Mouse (Mus musculus) hindbrain, embryonic 15.5 days (tissue): ENCODE data around the gene Rpp38. TPM values are rescaled to one million over a fixed set of nuclear protein-coding genes. Genes with fewer than 3 reads are reported as not detected.

Source experiments
- ATAC-seq: fragments of 200-750 bp; cut with Nextera tagmentation; 2 replicates; pipeline ENCODE4 v1.8.0; 2017; ENCODE audit warnings: low read depth, moderate number of reproducible peaks, moderate TSS enrichment; ENCODE audit not compliant: low FRiP score
- H3K27ac ChIP-seq: fragments of 300-500 bp; sonication (generic); replicated peaks from 2 replicates; pipeline ENCODE4 v1.5.1; 2015; ENCODE audit warnings: mild to moderate bottlenecking, inconsistent platforms
- H3K27me3 ChIP-seq: fragments of 300-500 bp; sonication (generic); 2 replicates; pipeline ENCODE4 v1.6.1; 2015; ENCODE audit warnings: control low read depth, inconsistent platforms
- H3K36me3 ChIP-seq: fragments of 300-500 bp; sonication (generic); 2 replicates; pipeline ENCODE4 v1.6.1; 2015; ENCODE audit warnings: control low read depth, inconsistent platforms
- H3K4me1 ChIP-seq: fragments of 300-500 bp; sonication (generic); replicated peaks from 2 replicates; pipeline ENCODE4 v1.6.1; 2015; ENCODE audit warnings: control low read depth, inconsistent platforms
- H3K4me2 ChIP-seq: fragments of 300-500 bp; sonication (generic); 2 replicates; pipeline ENCODE4 v1.6.1; 2015; ENCODE audit warnings: moderate library complexity, mild to moderate bottlenecking, inconsistent platforms
- H3K4me3 ChIP-seq: fragments of 300-500 bp; sonication (generic); 2 replicates; pipeline ENCODE4 v1.5.1; 2015; ENCODE audit warnings: mild to moderate bottlenecking, inconsistent platforms
- H3K9ac ChIP-seq: fragments of 300-500 bp; sonication (generic); 2 replicates; pipeline ENCODE4 v1.6.1; 2015; ENCODE audit warnings: inconsistent platforms
- H3K9me3 ChIP-seq: fragments of 300-500 bp; sonication (generic); 2 replicates; pipeline ENCODE4 v1.6.1; 2016; ENCODE audit warnings: control low read depth, inconsistent platforms
- WGBS: fragments of 180-500 bp; shearing (Covaris S2); methylation state at CpG from one replicate; pipeline ENCODE4 v1.1.7; 2015; 5-methylcytosine and 5-hydroxymethylcytosine counted together
- polyA plus RNA-seq: library from polyadenylated mRNA; unstranded; fragments of >200 nt; fragmentation: Nextera tagmentation; extraction: Ambion mirVana; gene quantifications from 2 replicates; pipeline ENCODE4 v1.2.1, GENCODE M21; 2015

The Rpp38 gene
- polyA plus RNA-seq, 1 experiment from 2014 or later = 11.1 TPM

DNA sequence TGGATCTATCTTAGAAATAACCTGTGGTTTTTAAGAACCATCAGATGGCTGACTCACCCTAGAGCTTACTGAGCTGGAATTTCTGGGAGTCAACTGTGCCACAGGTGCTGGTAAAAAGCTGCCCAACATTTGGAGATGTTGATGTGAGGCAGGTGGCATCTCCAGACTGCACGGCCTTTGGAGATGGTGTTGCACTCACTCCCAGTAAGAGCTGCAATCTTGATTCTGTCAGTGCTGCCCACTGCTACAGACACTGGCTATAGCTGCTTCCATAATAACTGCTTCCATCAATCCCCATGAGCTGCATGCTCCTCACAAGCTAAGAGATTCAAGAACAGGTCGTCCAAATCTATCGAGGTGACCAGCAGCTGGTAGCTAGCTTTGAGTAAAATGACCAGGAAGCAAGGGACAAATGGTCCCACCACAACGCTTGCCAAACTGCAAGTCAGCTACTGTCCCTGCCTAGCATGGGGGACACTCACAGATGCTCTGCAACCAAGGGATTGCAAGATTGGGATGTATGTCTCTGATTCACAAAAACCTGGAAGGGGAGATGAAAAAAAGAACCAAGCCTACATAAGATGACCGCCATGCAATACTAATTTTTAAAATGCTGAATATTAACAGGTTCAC, 1.3 kb downstream of the Rpp38 start:
- Histone ChIP-seq H3K4me2 (peak overlapping the region; percentile 70), H3K9ac (peak overlapping the region; percentile 79; the same call in 1 of the 2 replicates), H3K4me1 (peaks cover 27% of the 10 kb centered on the region), H3K36me3 (peaks cover 30% of the 10 kb centered on the region), H3K27ac (peak overlapping the region; percentile 91), H3K9me3 (no peaks in the 10 kb centered on the region), H3K4me3 (peak overlapping the region; percentile 80), H3K27me3 (no peaks in the 10 kb centered on the region)
- ATAC-seq = no peak
- WGBS = 80% methylated on average over 5 of the region's 5 CpGs

DNA sequence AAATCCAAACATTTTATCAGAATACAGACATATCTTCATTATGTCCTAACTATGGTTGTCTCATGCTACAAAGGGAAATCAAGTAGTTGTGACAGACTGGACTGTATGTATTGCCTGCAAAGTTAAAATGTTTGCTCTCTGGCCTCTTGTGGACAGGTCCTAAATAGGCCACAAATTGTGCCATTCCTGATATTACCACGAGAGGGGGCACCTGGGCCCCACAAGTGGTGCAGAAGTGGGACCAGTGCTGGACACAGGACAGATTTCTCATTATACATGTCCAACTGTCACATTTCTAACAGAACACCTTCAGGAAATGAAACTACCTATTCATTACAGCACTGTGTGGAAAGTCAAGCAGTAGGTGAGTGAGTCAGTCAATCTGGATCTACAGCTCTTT, 5.1 kb downstream of the Rpp38 start:
- 45% methylated on average over 1 of the region's 1 CpGs for WGBS
- Histone ChIP-seq H3K4me1 (peaks cover 17% of the 10 kb centered on the region), H3K27ac (no peak overlapping the region), H3K4me3 (no peak overlapping the region), H3K36me3 (peaks cover 61% of the 10 kb centered on the region), H3K9ac (no peak overlapping the region), H3K27me3 (no peaks in the 10 kb centered on the region), H3K4me2 (no peak overlapping the region), H3K9me3 (no peaks in the 10 kb centered on the region)
- ATAC-seq = no peak

DNA sequence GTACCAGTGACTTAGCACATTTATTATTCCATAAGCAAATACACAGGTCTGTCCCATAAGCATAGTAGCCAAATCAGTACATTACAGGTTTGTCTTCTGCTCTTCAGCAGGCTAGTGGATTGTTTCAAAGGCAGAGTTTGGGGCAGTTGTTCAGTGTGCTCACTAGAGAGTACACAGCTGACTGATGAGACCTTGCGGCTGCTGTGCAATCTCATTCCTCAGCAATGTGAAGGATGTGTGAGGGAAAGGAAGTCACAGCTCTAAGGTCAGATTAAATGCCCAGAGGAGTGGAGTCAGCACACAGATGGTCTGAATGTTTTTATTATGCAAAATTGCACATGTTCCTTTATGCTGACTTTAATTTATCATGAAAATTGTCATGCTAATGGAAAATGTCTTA, 5.9 kb downstream of the Rpp38 start:
- no peaks in the 10 kb centered on the region for H3K27me3 ChIP-seq
- 76% methylated on average over 1 of the region's 1 CpGs for WGBS
- H3K4me1 ChIP-seq = peaks cover 13% of the 10 kb centered on the region
- H3K27ac ChIP-seq = no peak overlapping the region
- H3K4me2 ChIP-seq = no peak overlapping the region
- no peak for ATAC-seq
- no peak overlapping the region for H3K9ac ChIP-seq
- no peak overlapping the region for H3K4me3 ChIP-seq
- peaks cover 67% of the 10 kb centered on the region for H3K36me3 ChIP-seq
- H3K9me3 ChIP-seq = no peaks in the 10 kb centered on the region

DNA sequence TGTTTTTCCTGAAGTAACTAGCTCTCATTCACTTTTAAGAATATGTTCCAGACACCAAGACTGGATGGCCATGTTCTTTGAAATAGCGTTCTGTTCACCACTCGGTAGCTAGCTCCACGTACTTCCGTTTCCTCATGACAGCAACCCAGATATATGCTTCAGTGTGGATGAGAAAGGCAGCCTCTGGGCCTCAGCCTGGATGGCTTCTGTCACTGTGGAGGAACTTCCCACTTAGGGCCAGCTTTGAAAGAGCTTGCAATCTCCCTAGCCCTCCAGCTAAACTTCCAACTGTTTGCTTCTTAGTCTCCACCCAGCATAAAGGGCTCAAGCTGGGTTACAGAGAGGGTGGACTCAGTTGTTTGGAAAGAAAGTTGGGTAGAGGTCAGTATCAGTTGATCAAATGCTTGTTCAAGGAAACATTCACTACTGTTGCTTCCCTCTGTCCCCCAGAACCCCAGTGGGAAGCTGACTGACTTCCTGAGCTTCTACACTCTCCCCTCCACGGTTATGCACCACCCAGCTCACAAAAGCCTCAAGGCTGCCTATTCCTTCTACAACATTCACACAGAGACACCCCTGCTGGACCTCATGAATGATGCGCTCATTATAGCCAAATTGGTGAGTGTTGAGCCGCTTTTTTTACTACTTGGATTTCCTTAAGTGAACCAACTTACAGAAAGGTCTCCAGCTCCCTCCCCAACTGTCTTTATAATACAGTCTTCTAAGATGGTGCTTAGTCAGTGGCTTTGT, 7.9 kb downstream of the Rpp38 start:
- Histone ChIP-seq H3K4me1 (no peaks in the 10 kb centered on the region), H3K36me3 (peaks cover 73% of the 10 kb centered on the region), H3K4me2 (no peak overlapping the region), H3K4me3 (no peak overlapping the region), H3K9ac (no peak overlapping the region), H3K9me3 (no peaks in the 10 kb centered on the region), H3K27ac (no peak overlapping the region), H3K27me3 (no peaks in the 10 kb centered on the region)
- WGBS = 94% methylated on average over 7 of the region's 7 CpGs
- no peak for ATAC-seq

DNA sequence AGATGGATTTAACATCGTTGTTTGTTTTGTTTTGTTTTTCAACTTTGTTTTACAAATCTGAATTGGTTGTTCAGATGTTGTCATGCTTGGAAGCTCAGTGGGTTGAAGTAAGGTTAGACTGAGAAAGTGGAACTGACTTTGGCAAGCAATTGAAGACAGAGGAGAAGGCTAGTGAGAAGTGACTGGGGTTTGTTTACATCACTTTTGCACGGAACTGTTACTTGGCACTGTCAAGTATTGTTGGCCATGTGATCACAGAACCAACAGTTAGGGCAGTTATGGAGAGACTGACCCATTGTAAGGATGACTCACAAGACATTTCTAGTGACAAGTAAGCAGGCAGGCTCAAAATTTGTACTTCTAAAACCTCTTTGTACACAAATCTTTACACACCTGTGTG, 9.3 kb downstream of the Rpp38 start:
- WGBS = 90% methylated on average over 2 of the region's 2 CpGs
- Histone ChIP-seq H3K4me1 (no peaks in the 10 kb centered on the region), H3K4me2 (no peak overlapping the region), H3K36me3 (peaks cover 72% of the 10 kb centered on the region), H3K9me3 (no peaks in the 10 kb centered on the region), H3K9ac (no peak overlapping the region), H3K4me3 (no peak overlapping the region), H3K27me3 (no peaks in the 10 kb centered on the region), H3K27ac (no peak overlapping the region)
- no peak for ATAC-seq

DNA sequence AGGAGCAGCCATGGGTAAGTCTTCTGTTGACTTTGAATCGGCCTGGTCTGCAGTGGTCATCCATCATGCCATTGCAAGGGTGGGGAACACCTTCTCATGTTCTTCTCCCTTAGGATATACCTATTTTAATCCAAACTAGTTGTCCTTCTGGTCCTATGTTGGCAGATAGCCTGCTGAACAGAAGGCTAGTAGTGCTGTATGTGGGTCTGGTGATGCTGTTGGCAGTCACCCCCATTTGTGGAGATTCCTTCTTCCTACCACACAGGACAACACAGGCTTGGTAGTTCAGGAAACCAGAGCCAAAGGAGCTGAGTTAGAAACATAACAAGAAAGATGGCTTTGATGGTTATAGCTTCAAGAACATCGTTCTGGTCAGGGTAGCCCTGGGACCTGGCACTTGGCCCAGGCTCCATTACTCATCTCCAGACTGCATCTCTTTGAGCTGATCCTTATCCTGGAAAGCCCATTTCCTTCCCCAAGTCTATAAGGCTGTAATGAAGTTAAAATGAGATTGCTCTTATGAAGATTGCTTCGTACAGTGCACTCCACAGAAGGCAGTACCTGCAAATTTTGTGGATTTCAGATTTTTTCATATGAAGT, 26.9 kb downstream of the Rpp38 start:
- Histone ChIP-seq H3K27ac (no peak overlapping the region), H3K4me1 (no peaks in the 10 kb centered on the region), H3K36me3 (peaks cover 16% of the 10 kb centered on the region), H3K4me3 (no peak overlapping the region), H3K9ac (no peak overlapping the region), H3K27me3 (no peaks in the 10 kb centered on the region), H3K9me3 (no peaks in the 10 kb centered on the region), H3K4me2 (no peak overlapping the region)
- no peak; the same call in 1 of the 2 replicates for ATAC-seq
- WGBS = 73% methylated on average over 3 of the region's 3 CpGs

DNA sequence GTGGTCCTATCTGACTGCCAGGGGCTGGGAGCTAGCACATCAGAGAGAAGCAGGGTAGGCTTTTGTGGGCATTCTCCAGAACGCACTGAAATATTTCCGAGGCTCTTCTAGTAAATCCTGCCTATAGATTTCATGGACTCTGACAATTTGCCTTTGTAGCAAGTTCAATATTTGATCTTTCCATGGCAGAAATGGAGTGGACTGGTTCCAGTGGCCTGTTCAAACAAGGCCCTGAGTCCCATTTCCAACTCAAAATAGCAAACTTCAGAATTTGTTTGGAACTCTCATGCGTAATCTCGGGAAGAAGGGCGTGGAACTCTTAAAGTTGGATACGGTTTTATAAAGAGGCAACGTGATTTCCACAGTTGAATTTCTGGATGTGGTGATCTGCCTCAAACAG, 36.6 kb downstream of the Rpp38 start:
- ATAC-seq = no peak
- Histone ChIP-seq H3K27ac (no peak overlapping the region), H3K27me3 (no peaks in the 10 kb centered on the region), H3K9me3 (no peaks in the 10 kb centered on the region), H3K36me3 (no peaks in the 10 kb centered on the region), H3K9ac (no peak overlapping the region), H3K4me3 (no peak overlapping the region), H3K4me1 (no peaks in the 10 kb centered on the region), H3K4me2 (no peak overlapping the region)
- WGBS = 94% methylated on average over 7 of the region's 7 CpGs

DNA sequence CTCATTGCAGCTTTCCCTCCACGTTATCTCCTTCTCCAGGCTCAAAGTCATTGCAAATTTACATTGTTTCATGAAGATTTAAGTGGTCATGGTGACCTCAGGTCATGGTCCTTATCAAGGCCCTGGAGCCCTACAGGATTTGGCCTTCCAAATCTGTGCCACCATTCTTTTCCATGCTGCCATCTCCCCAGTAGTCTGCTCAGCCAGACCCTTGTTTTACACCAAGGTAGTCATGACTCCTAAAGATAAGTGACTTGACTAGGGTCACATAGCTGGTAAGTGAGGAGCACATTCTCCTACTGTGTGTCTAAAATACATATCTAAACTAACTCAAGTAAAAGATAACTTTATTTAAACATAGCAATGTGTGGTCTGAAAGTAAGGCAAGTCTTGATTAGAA, 40.3 kb downstream of the Rpp38 start:
- Histone ChIP-seq H3K36me3 (no peaks in the 10 kb centered on the region), H3K4me1 (no peaks in the 10 kb centered on the region), H3K4me3 (no peak overlapping the region), H3K9ac (no peak overlapping the region), H3K27me3 (no peaks in the 10 kb centered on the region), H3K9me3 (no peaks in the 10 kb centered on the region), H3K4me2 (no peak overlapping the region), H3K27ac (no peak overlapping the region)
- 85% methylated on average over 1 of the region's 1 CpGs for WGBS
- no peak for ATAC-seq

DNA sequence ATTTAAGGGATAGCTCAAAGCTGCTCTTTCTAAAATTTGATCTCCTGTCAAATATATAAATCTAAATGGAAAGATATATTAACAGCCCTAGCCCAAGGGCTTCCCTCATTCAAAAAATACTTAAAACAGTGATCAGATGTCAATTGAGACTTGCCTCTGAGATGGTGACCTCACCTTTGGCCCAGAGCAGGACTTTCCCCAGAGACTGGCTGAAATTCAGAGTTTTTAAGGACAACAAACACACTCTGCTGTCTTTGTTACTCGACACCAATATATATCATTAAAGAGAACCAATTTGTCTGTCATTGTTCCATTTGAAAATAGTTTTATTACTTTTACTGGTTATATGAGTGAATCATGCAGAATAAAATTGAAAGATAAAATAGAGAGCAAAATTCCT, 42.9 kb downstream of the Rpp38 start:
- Histone ChIP-seq H3K9ac (no peak overlapping the region), H3K4me1 (peaks cover 14% of the 10 kb centered on the region), H3K27ac (no peak overlapping the region), H3K9me3 (no peaks in the 10 kb centered on the region), H3K27me3 (no peaks in the 10 kb centered on the region), H3K4me3 (no peak overlapping the region), H3K4me2 (no peak overlapping the region), H3K36me3 (no peaks in the 10 kb centered on the region)
- WGBS = 88% methylated on average over 1 of the region's 1 CpGs
- ATAC-seq = no peak

DNA sequence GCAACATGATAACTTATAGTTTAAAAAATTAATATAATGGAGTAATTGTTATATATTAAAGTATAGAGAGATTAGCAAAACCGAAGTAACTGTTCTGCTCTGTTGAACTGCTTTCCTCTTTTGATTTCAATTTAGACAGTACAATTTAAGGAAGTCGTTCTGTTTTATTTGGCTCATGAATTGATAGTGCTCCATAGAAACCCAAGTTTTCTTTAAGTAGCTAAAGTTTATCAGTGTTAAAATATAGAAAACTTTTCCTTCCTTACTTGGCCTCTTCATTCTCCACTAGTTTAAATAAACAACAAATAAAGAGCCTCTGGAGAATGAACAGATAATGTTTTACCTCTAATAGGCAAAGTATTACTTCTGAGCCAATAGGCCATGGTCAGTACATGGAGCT, 46.2 kb downstream of the Rpp38 start:
- WGBS = 84% methylated on average over 2 of the region's 2 CpGs
- peak overlapping the region; percentile 72; the same call in 1 of the 2 replicates for H3K4me2 ChIP-seq

DNA sequence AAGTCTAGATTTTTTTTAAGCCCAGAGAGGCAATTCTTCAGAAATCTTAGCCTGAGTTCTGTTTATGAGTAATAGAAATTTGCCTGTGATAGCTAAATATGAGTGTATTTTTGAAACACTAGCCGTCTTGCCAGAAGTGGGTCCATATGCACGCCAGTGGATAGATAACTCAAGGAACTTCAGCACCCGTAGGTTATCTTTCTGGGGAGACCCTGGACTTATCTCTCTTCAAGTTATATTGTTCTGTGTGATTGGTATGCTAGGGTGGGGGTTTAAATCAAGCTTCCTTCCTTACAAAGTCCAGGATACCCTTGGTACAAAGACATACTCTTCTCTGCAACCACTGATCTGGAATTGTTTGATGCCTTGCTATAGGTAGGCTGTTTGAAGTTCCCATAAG, 46.7 kb downstream of the Rpp38 start:
- H3K4me1 ChIP-seq = peaks cover 20% of the 10 kb centered on the region
- H3K27ac ChIP-seq = no peak overlapping the region
- H3K9ac ChIP-seq = 0 out of 2 replicates have a peak overlapping the region, but pooled peaks have one; percentile 83
- WGBS = 78% methylated on average over 3 of the region's 3 CpGs
- H3K9me3 ChIP-seq = no peaks in the 10 kb centered on the region
- H3K27me3 ChIP-seq = no peaks in the 10 kb centered on the region
- H3K4me3 ChIP-seq = peak overlapping the region; percentile 82
- H3K4me2 ChIP-seq = peak overlapping the region; percentile 72
- no peaks in the 10 kb centered on the region for H3K36me3 ChIP-seq
- ATAC-seq = no peak

More for the DNA sequence above, 46.2 kb downstream of the Rpp38 start:
- Histone ChIP-seq H3K27ac (no peak overlapping the region), H3K9me3 (no peaks in the 10 kb centered on the region), H3K36me3 (no peaks in the 10 kb centered on the region), H3K4me1 (peaks cover 20% of the 10 kb centered on the region), H3K27me3 (no peaks in the 10 kb centered on the region), H3K4me3 (no peak overlapping the region), H3K9ac (no peak overlapping the region)
- ATAC-seq = no peak

DNA sequence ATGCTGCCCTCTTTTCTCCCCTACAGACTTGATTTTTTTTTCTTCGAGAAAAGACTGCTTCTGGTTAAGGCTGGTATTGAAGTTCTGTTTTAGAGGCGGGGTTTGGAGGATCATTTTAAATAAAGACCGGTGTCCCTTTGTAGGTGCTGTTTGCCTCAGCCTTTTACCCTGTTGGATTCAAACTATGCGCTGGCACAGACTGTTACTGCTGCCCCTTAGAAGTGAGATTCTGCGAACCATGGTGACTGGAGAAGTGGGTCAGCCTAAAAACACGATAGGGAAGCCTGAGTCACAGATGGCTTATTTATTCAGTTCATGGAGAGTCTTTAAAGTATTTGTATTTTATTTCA, 47.3 kb downstream of the Rpp38 start:
- H3K36me3 ChIP-seq = no peaks in the 10 kb centered on the region
- WGBS = 2% methylated on average over 6 of the region's 6 CpGs

More for the DNA sequence above, 47.3 kb downstream of the Rpp38 start:
- peaks cover 20% of the 10 kb centered on the region for H3K4me1 ChIP-seq
- ATAC-seq = no peak
- no peaks in the 10 kb centered on the region for H3K9me3 ChIP-seq
- peak overlapping the region; percentile 72 for H3K4me2 ChIP-seq
- H3K27me3 ChIP-seq = no peaks in the 10 kb centered on the region
- peak overlapping the region; percentile 83 for H3K9ac ChIP-seq
- H3K27ac ChIP-seq = peak overlapping the region; percentile 94
- H3K4me3 ChIP-seq = peak overlapping the region; percentile 82
